Mouse (Mus musculus) cortical plate, adult 2 months (tissue): ENCODE measurements around the gene Cog5. TPM values are rescaled to one million over a fixed set of nuclear protein-coding genes. Genes with fewer than 3 reads are reported as not detected.

Source experiments
- H3K27ac ChIP-seq: fragments of 200-500 bp; 2 replicates; pipeline ENCODE4 v1.5.1; 2012; ENCODE audit warnings: low read length, control low read depth, inconsistent platforms; ENCODE audit not compliant: insufficient read depth
- H3K4me1 ChIP-seq: fragments of 200-500 bp; 2 replicates; pipeline ENCODE4 v1.6.1; 2011; ENCODE audit warnings: low read length; ENCODE audit not compliant: control insufficient read depth, insufficient read depth
- H3K4me3 ChIP-seq: fragments of 200-500 bp; 2 replicates; pipeline ENCODE4 v1.5.1; 2011; ENCODE audit warnings: mild to moderate bottlenecking, low read length, control low read depth; ENCODE audit not compliant: insufficient read depth
- CTCF ChIP-seq: fragments of 200-500 bp; IDR thresholded peaks from 2 replicates; pipeline ENCODE4 v1.5.1; 2011; ENCODE audit warnings: mild to moderate bottlenecking, control low read depth, low read length; ENCODE audit not compliant: insufficient read depth; ENCODE audit errors: extremely low read depth
- POLR2A ChIP-seq: fragments of 200-500 bp; IDR thresholded peaks from 2 replicates; pipeline ENCODE4 v1.6.1; 2011; ENCODE audit warnings: mild to moderate bottlenecking, low read length, control low read depth; ENCODE audit not compliant: insufficient read depth; ENCODE audit errors: extremely low read depth
- polyA plus RNA-seq: library from polyadenylated mRNA; depleted of rRNA; stranded (reverse); fragments of >200 nt; gene quantifications from 2 replicates; pipeline ENCODE4 v1.2.3, GENCODE M21; 2012; rRNA removed

The Cog5 gene
- polyA plus RNA-seq, 1 experiment = 30.1 TPM

DNA sequence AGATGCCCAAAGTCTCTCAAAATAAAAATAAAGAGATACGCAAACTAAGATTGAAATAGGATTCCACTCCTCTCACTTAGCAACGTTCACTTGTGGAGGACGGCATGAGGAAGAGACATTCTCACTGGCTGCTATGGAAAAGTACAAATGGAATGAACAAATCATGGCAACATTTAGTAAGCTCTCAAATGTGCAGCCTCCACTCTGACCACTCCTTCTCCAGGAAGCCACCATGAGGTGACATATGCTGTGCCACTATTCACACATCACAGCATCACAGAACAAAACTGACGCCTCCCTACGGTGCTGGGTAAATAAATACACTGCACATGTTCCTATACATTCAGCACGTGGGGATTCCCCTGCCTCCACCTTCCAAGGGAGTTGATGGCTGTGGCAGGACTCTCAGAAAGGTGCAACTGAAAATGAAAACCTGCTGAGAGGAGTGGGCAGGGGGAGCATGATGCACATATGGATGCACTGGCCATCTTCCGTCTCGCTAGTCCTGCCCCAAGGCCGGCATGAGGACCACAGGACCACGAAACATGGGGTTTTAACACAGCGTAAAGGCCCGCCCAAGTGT lies 323.0 kb downstream of the Cog5 start:
- TF ChIP-seq POLR2A (no peak), CTCF (no peak)
- Histone ChIP-seq H3K4me1 (peaks cover 10% of the 10 kb centered on the region), H3K4me3 (no peak overlapping the region), H3K27ac (no peak overlapping the region)

DNA sequence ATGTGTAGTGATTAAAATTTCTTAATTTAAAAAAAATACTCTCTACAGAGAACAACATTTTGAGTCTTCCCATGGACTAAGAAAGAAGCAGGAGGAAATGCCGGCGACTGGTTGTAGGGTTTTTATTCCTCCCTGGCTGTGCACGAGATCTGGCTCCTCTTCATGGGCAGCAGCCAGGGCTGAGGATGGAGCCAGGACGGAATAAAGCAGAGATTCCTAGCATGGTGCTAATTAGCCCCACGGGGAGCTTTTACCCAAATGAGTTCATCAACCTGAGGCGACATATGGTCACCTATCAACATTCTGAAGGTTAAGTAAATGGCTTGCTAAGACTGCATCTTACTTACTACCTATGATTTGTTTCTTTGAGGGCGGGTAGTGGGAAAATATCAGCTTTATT lies 328.6 kb downstream of the Cog5 start:
- TF ChIP-seq POLR2A = no peak
- Histone ChIP-seq H3K4me1 (peaks cover 9% of the 10 kb centered on the region), H3K27ac (no peak overlapping the region), H3K4me3 (no peak overlapping the region)

DNA sequence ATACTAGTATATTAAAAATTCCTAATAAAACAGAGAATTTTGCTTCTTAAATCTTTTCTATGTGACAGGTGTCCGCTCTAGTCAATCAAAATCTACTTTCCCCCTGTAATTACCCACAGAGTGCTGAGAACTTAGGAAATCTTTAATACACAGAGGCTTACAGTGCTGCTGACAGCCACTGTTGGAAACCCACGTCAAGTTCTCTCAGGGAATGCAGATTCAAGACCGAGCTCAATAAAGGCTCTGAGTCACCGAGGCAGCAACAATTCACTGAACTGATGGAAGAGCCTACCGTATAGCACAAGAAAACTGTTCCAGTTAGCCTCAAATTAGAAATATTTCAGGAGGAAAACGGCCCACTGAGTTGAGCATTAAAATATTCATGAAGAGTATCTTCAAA lies 329.1 kb downstream of the Cog5 start:
- TF ChIP-seq POLR2A (no peak), CTCF (no peak)
- Histone ChIP-seq H3K4me3 (no peak overlapping the region), H3K4me1 (peaks cover 9% of the 10 kb centered on the region), H3K27ac (no peak overlapping the region)

DNA sequence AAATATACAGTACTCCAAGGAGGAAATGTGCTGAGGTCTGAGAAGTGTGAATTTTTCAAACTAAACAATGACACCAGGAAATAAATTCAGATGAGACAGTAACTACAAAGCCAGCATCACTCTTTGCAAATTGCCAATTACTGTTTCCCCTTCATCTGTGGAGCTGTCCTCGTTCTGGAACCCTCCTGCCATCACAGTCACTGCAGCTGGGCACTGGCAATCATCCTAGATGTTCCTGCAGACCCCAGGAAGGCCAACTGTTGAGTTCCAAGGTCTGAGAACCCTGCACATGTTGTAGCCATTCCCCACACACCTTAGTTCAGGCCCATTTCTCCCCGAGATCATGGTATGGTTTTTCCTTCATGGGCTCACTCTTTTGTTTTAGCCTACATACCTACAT lies 329.5 kb downstream of the Cog5 start:
- Histone ChIP-seq H3K4me1 (peaks cover 9% of the 10 kb centered on the region), H3K27ac (no peak overlapping the region), H3K4me3 (no peak overlapping the region)
- no peak for TF ChIP-seq CTCF
- TF ChIP-seq POLR2A = no peak

DNA sequence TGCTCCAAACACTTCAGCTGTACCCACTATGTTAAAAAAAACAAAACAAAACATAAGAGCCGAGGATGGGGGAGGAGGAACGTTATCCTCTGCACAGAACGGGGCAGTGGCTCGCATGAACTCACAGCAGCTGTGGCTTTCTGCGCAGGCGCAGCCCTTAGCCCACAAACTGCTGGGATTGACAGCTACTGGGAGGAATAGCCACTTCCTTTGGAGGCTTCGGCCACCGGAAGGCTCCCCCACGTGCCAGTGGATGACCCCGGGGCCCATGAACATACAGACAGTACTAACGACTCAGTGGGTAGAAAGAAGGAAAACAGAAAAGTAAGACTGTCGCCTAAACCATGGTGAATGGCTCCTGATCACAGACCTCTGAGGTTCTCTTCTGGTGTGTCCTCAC lies 330.0 kb downstream of the Cog5 start:
- Histone ChIP-seq H3K27ac (no peak overlapping the region), H3K4me1 (peaks cover 9% of the 10 kb centered on the region), H3K4me3 (no peak overlapping the region)
- TF ChIP-seq POLR2A (no peak), CTCF (no peak)

DNA sequence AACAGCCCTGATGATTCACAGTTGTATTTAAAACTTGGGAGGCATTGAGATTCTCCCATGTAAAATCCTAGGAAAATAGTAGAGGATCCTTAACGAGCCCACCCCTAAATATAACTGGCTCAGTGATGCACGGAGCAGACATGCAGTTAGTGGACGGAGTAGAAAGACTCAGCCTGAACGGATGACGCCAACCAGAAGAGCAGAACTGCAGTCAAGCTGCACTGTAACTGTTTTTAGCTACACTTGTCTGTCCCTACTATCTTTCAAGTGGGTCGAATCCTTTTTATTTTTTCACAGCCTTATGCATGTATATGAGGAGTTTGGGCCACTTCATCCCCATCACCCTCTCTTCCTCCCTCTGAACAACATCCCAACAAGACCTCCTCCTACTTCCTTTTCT lies 331.1 kb downstream of the Cog5 start:
- Histone ChIP-seq H3K4me3 (no peak overlapping the region), H3K27ac (no peak overlapping the region), H3K4me1 (peaks cover 9% of the 10 kb centered on the region)
- no peak for TF ChIP-seq CTCF
- TF ChIP-seq POLR2A = no peak

DNA sequence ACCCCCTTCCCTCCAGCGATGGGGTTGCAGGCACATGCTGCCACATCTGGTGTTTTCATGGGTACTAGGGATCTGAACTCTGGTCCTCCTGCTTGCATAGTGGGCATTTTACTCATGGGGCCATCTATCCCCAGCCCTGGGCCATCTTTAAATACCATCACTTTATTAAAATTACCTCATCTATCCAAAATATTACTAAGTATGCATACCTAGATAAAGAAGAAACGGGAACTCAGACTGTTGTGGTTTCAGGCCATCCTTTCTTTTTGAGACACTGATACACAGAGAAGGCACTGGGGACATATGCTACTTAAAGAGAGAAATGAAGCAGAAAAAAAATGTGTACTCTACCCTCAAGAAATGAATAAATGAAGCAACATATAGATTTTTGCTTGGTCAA lies 331.8 kb downstream of the Cog5 start:
- Histone ChIP-seq H3K27ac (no peak overlapping the region), H3K4me1 (peaks cover 9% of the 10 kb centered on the region), H3K4me3 (no peak overlapping the region)
- TF ChIP-seq CTCF (no peak), POLR2A (no peak)

Other genes with a start within 250 kb of the Cog5 start
- 10.0 and 10.7 TPM in 2 replicates for gene Cbll1, start 155.3 kb upstream of the Cog5 start, polyA plus RNA-seq
- gene Slc26a4, start 94.9 kb upstream of the Cog5 start, polyA plus RNA-seq = 3.5 and 4.5 TPM in 2 replicates
- gene Bcap29, start 20.2 kb upstream of the Cog5 start, polyA plus RNA-seq = 40.4 and 43.3 TPM in 2 replicates
- gene Dus4l, start within 50 bp of the Cog5 start, polyA plus RNA-seq = 6.6 and 7.4 TPM in 2 replicates
- gene Gpr22, start 59.1 kb downstream of the Cog5 start, polyA plus RNA-seq = 26.5 and 33.1 TPM in 2 replicates